Mouse (Mus musculus) embryonic facial prominence, embryonic 10.5 days (tissue): ENCODE measurements around the gene Cylc2. TPM values are rescaled to one million over a fixed set of nuclear protein-coding genes. Genes with fewer than 3 reads are reported as not detected.

ENCODE experiments used
- DNase-seq: peaks from one replicate; pipeline ENCODE4 v3.0.0-alpha.2; 2017; ENCODE audit warnings: low spot score
- H3K27ac ChIP-seq: fragments of 300-500 bp; sonication (generic); replicated peaks from 2 replicates; pipeline ENCODE4 v1.5.1; 2016; ENCODE audit warnings: mild to moderate bottlenecking
- H3K27me3 ChIP-seq: fragments of 300-500 bp; sonication (generic); replicated peaks from 2 replicates; pipeline ENCODE4 v1.6.1; 2016; ENCODE audit warnings: low read depth, mild to moderate bottlenecking; ENCODE audit not compliant: poor library complexity, severe bottlenecking
- H3K36me3 ChIP-seq: fragments of 300-500 bp; sonication (generic); replicated peaks from 2 replicates; pipeline ENCODE4 v1.6.1; 2016; ENCODE audit warnings: mild to moderate bottlenecking, moderate library complexity
- H3K4me1 ChIP-seq: fragments of 300-500 bp; sonication (generic); 2 replicates; pipeline ENCODE4 v1.6.1; 2016
- H3K4me3 ChIP-seq: fragments of 300-500 bp; sonication (generic); 2 replicates; pipeline ENCODE4 v1.5.1; 2016; ENCODE audit warnings: mild to moderate bottlenecking, moderate library complexity
- H3K9me3 ChIP-seq: fragments of 300-500 bp; sonication (generic); 2 replicates; pipeline ENCODE4 v1.6.1; 2016; ENCODE audit warnings: mild to moderate bottlenecking
- WGBS: fragments of 180-500 bp; shearing (Covaris S2); methylation state at CpG from one replicate; pipeline ENCODE4 v1.1.7; 2016; 5-methylcytosine and 5-hydroxymethylcytosine counted together
- polyA plus RNA-seq: library from polyadenylated mRNA; unstranded; fragments of >200 nt; fragmentation: Nextera tagmentation; extraction: Ambion mirVana; gene quantifications from 2 replicates; pipeline ENCODE4 v1.2.1, GENCODE M21; 2016

The Cylc2 gene
- not detected in 2 replicates for polyA plus RNA-seq

DNA sequence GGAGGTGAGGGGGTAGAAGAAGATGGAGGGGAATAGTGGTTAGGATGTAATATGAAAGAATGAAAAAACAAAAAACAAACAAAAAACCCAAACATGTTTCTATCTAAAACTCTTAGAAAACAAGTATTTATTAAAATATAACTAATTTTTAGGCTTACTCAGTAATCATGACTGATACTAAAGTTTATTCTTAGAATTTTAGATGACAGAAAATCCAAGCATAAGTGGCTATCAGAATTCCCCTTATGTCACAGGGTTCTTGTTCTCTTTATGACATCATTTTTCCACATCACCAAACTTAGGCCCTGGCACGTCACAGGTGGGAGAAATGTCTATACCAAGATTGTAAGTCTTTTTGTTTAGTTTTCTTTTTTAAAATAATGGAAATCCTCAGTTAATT lies at the start of gene Cylc2:
Gene Cylc2, plus strand, starts transcription at position 301 of the 400 bp plus-strand sequence.
- no peaks in the 10 kb centered on the region for H3K4me1 ChIP-seq
- no peaks in the 10 kb centered on the region for H3K27me3 ChIP-seq
- WGBS: 85% methylated on average over 1 of the region's 1 CpGs
- H3K27ac ChIP-seq: no peak within 1 kb of the TSS
- DNase-seq: no peak
- no peak within 1 kb of the TSS for H3K4me3 ChIP-seq
- H3K9me3 ChIP-seq: no peaks in the 10 kb centered on the region
- no peaks in the 10 kb centered on the region for H3K36me3 ChIP-seq
